Mouse (Mus musculus) myocyte (in vitro differentiated cells): ENCODE results near the gene Cux1.

Experiments used
- CEBPB ChIP-seq: IDR thresholded peaks from 2 replicates; pipeline ENCODE4 v1.6.1; 2011; ENCODE audit warnings: mild to moderate bottlenecking, moderate library complexity; ENCODE audit not compliant: poor library complexity, insufficient read depth, severe bottlenecking
- E2F4 ChIP-seq: IDR thresholded peaks from one replicate; pipeline ENCODE4 v1.6.1; 2011; ENCODE audit warnings: mild to moderate bottlenecking, control low read depth, moderate library complexity; ENCODE audit not compliant: insufficient read depth
- MAX ChIP-seq: IDR thresholded peaks from one replicate; pipeline ENCODE4 v1.6.1; 2011; ENCODE audit warnings: low read depth, mild to moderate bottlenecking, control low read depth
- MYOD1 ChIP-seq, 3 experiments: IDR thresholded peaks; one replicate each; pipeline ENCODE4 v1.6.1; 2011; ENCODE audit warnings: control low read depth in 2 of 3, low read depth in 2 of 3, mild to moderate bottlenecking in 2 of 3, moderate library complexity in 1 of 3; ENCODE audit not compliant: insufficient read length in 2 of 3, control insufficient read depth in 1 of 3
- MYOG ChIP-seq, 3 experiments: IDR thresholded peaks; one replicate each; pipeline ENCODE4 v1.6.1; 2011; ENCODE audit warnings: control low read depth in 2 of 3, low read depth in 2 of 3, mild to moderate bottlenecking in 2 of 3; ENCODE audit not compliant: insufficient read length in 2 of 3, control insufficient read depth in 1 of 3, insufficient read depth in 1 of 3
- POLR2A ChIP-seq: IDR thresholded peaks from one replicate; pipeline ENCODE4 v1.6.1; 2011; ENCODE audit warnings: low read depth, mild to moderate bottlenecking, control low read depth, moderate library complexity; ENCODE audit not compliant: insufficient read length
- POLR2AphosphoS2 ChIP-seq: IDR thresholded peaks from one replicate; pipeline ENCODE4 v1.6.1; 2011; ENCODE audit warnings: low read depth, control low read depth; ENCODE audit not compliant: insufficient read length
- REST ChIP-seq: IDR thresholded peaks from one replicate; pipeline ENCODE4 v1.6.1; 2011; ENCODE audit warnings: mild to moderate bottlenecking, control low read depth, moderate library complexity; ENCODE audit not compliant: insufficient read depth, insufficient read length
- TCF12 ChIP-seq: IDR thresholded peaks from one replicate; pipeline ENCODE4 v1.6.1; 2011; ENCODE audit warnings: mild to moderate bottlenecking, control low read depth; ENCODE audit not compliant: poor library complexity, insufficient read depth, severe bottlenecking
- USF1 ChIP-seq: IDR thresholded peaks from one replicate; pipeline ENCODE4 v1.6.1; 2011; ENCODE audit warnings: low read depth, mild to moderate bottlenecking, control low read depth, moderate library complexity

GRCm38 (mm10) chr5:136506262-136506661 lies 61.0 kb downstream of the Cux1 start:
- no peak for TF ChIP-seq CEBPB
- TF ChIP-seq POLR2A, result no peak
- no peak for TF ChIP-seq MAX
- TF ChIP-seq TCF12, result no peak
- no peak for TF ChIP-seq POLR2AphosphoS2
- TF ChIP-seq E2F4, result no peak
- TF ChIP-seq MYOG (IDR thresholded peaks at IDR 0.05; ENCODE audit: control insufficient read depth in 1 of 3, insufficient read depth in 1 of 3, insufficient read length in 2 of 3, low read depth in 2 of 3), result no peak
- no peak for TF ChIP-seq USF1
- TF ChIP-seq MYOD1 (IDR thresholded peaks at IDR 0.05; ENCODE audit: control insufficient read depth in 1 of 3, insufficient read length in 2 of 3, low read depth in 2 of 3), result no peak
- TF ChIP-seq REST, result no peak
